Mouse (Mus musculus) liver, embryonic 16.5 days (tissue): ENCODE results near the gene Ifi35. TPM values are rescaled to one million over a fixed set of nuclear protein-coding genes. Genes with fewer than 3 reads are reported as not detected.
"Not testable (repeated sequence)": the region's sequence is repeated elsewhere in the genome, so short reads cannot be mapped to it uniquely, and the experiment has no call there.

Source experiments
- ATAC-seq: fragments of 200-750 bp; cut with Nextera tagmentation; 2 replicates; pipeline ENCODE4 v1.8.0; 2017; ENCODE audit warnings: low read depth, mild to moderate bottlenecking, moderate number of reproducible peaks, moderate library complexity
- H3K27ac ChIP-seq: fragments of 300-500 bp; sonication (generic); 2 replicates; pipeline ENCODE4 v1.5.1; 2014; ENCODE audit warnings: mild to moderate bottlenecking, low read length
- H3K27me3 ChIP-seq: fragments of 300-500 bp; sonication (generic); 2 replicates; pipeline ENCODE4 v1.6.1; 2014; ENCODE audit warnings: low read depth, low read length, mixed read lengths; ENCODE audit not compliant: control insufficient read depth, insufficient read depth
- H3K36me3 ChIP-seq: fragments of 300-500 bp; sonication (generic); 2 replicates; pipeline ENCODE4 v1.6.1; 2014; ENCODE audit warnings: mild to moderate bottlenecking; ENCODE audit not compliant: control insufficient read depth, insufficient read depth
- H3K4me1 ChIP-seq: fragments of 300-500 bp; sonication (generic); 2 replicates; pipeline ENCODE4 v1.6.1; 2014; ENCODE audit warnings: low read depth, low read length, mixed read lengths; ENCODE audit not compliant: control insufficient read depth
- H3K4me2 ChIP-seq: fragments of 300-500 bp; sonication (generic); 2 replicates; pipeline ENCODE4 v1.6.1; 2014; ENCODE audit warnings: low read depth, low read length, mixed read lengths
- H3K4me3 ChIP-seq: fragments of 300-500 bp; sonication (generic); 2 replicates; pipeline ENCODE4 v1.5.1; 2014; ENCODE audit warnings: low read depth, mild to moderate bottlenecking, low read length
- H3K9ac ChIP-seq: fragments of 300-500 bp; sonication (generic); 2 replicates; pipeline ENCODE4 v1.6.1; 2014; ENCODE audit warnings: low read depth, low read length
- H3K9me3 ChIP-seq: fragments of 300-500 bp; sonication (generic); replicated peaks from 2 replicates; pipeline ENCODE4 v1.6.1; 2016; ENCODE audit warnings: low read length; ENCODE audit not compliant: control insufficient read depth
- WGBS: fragments of 180-500 bp; shearing (Covaris S2); extraction: QIAGEN DNeasy Blood & Tissue Kit; methylation state at CpG from one replicate; pipeline ENCODE4 v1.1.7; 2014; ENCODE audit not compliant: insufficient replicate concordance; 5-methylcytosine and 5-hydroxymethylcytosine counted together
- polyA plus RNA-seq: library from polyadenylated mRNA; unstranded; fragments of >200 nt; fragmentation: Nextera tagmentation; extraction: Ambion mirVana; gene quantifications from 2 replicates; pipeline ENCODE4 v1.2.1, GENCODE M21; 2015

Gene Ifi35
- polyA plus RNA-seq, 1 experiment from 2014 or later, result 26.5 TPM

DNA sequence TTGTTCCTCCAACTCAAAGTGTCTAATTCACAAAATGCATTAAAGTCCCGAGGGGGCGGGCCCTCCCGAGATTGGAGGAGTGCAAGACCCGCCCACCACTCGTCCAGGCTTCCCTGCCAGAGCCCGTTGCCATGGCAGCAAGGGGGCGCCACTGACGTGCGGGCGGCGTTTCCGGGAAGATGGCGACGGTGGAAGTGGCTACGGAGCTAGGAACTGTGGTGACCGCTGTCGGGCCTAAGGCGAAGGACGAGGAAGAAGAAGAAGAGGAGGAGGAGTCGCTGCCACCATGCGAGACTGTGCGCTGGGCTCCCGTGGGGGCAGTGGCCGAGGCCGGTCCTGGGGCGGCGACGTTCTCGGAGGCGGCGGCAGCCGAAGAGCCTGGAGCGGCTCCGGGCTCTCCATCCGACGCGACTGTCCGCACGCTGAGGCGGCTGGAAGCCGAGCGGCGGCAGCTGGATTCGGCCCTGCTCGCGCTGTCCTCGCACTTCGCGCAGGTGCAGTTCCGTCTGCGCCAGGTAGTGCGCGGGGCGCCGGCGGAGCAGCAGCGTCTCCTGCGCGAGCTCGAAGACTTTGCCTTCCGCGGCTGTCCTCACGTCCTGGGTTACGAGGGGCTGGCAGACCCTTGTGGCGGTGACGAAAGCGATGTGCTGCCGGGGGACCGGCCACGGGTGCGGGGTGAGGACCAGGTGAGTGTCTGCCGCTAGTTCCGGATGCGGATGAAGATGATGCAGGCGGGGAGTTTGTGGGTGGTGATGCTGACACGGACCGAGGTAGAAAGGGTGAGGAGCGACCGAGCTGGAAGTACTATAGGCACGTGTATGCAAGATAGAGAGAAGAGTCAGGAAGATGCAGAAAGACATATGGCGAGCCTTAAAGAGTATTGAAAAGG, 23.0 kb upstream of the Ifi35 start, which contains the start of the genes Rundc1 and Ptges3l:
Gene Rundc1 (plus strand): TSS at position 161 of the 889 bp plus-strand sequence.
Gene Ptges3l (minus strand): TSS at position 409 of the 889 bp plus-strand sequence.
- Histone ChIP-seq H3K4me2 (peak within 1 kb of the TSS; percentile 95), H3K27ac (peak within 1 kb of the TSS; percentile 80), H3K4me3 (peak within 1 kb of the TSS; percentile 95), H3K9me3 (no peaks in the 10 kb centered on the region), H3K4me1 (peaks cover 23% of the 10 kb centered on the region), H3K36me3 (peaks cover 5% of the 10 kb centered on the region; the same call in 1 of the 2 replicates), H3K9ac (peak within 1 kb of the TSS; percentile 85), H3K27me3 (no peaks in the 10 kb centered on the region)
- ATAC-seq, result peak; percentile 92
- WGBS, result under 1% methylated on average over 81 of the region's 81 CpGs

DNA sequence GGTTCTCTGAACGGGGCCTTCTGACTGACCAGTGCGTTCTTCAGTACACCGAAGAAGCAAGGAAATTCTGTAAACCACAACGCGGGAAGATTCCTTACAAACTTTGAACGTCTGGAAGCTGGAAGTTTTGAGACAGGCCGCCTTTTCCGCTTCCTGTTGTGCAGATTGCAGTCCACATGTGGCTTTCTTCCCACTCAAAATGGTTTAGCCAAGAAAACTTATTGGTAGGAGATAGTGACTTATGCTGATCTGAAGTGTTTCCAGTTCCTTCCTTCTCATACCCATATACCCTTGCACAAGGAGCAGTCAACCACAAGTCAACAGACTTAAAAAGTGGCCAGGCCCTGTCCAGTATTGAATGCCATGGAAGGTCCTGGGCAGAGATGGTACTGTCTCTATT, 22.0 kb upstream of the Ifi35 start:
- no peak for ATAC-seq
- Histone ChIP-seq H3K27me3 (no peaks in the 10 kb centered on the region), H3K9me3 (no peaks in the 10 kb centered on the region), H3K9ac (peak overlapping the region; percentile 21; the same call in 1 of the 2 replicates), H3K27ac (no peak overlapping the region), H3K4me2 (peak overlapping the region; percentile 95), H3K4me1 (peaks cover 23% of the 10 kb centered on the region), H3K36me3 (peaks cover 9% of the 10 kb centered on the region), H3K4me3 (peak overlapping the region; percentile 95)
- 43% methylated on average over 8 of the region's 8 CpGs for WGBS

DNA sequence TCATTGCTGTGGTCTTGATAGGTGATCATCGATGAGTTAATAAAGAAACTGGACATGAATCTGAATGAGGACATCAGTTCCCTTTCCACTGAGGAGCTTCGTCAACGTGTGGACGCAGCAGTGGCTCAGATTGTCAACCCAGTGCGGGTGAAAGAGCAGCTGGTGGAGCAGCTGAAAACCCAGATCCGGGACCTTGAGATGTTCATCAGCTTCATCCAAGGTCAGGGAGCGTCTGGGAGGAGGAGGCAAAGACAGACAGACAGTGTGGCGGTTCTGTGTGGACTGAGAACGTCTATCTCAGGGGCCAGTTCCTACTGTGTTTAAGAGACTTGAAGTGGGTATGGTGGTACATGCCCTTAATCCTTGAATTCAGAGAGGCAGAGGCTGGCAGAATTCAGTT, 16.9 kb upstream of the Ifi35 start:
- H3K9ac ChIP-seq, result no peak overlapping the region
- peaks cover 4% of the 10 kb centered on the region for H3K4me1 ChIP-seq
- no peak overlapping the region for H3K4me2 ChIP-seq
- no peak overlapping the region for H3K4me3 ChIP-seq
- H3K36me3 ChIP-seq, result peaks cover 13% of the 10 kb centered on the region
- no peaks in the 10 kb centered on the region for H3K9me3 ChIP-seq
- no peaks in the 10 kb centered on the region for H3K27me3 ChIP-seq
- WGBS, result 78% methylated on average over 9 of the region's 9 CpGs
- H3K27ac ChIP-seq, result no peak overlapping the region
- no peak for ATAC-seq

DNA sequence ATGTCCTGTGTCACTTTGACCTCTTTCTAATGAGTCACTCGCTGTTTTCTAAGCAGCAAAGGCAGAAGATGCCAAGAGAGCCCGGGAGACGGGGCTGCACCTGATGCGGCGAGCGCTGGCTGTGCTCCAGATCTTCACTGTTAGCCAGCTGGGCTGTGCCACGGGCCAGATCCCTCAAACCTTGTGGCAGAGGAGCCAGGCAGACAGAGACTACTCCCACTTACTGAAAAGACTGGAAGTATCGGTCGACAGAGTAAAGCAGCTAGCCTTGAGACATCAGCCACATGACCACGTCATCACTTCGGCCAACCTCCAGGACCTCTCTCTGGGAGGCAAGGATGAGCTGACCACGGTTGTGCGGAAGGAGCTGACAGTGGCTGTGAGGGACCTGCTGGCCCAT, 14.8 kb upstream of the Ifi35 start:
- ATAC-seq, result no peak
- Histone ChIP-seq H3K27me3 (no peaks in the 10 kb centered on the region), H3K4me2 (no peak overlapping the region), H3K9me3 (no peaks in the 10 kb centered on the region), H3K4me3 (no peak overlapping the region), H3K36me3 (peaks cover 13% of the 10 kb centered on the region), H3K9ac (no peak overlapping the region), H3K4me1 (no peaks in the 10 kb centered on the region), H3K27ac (no peak overlapping the region)
- 87% methylated on average over 13 of the region's 13 CpGs for WGBS

DNA sequence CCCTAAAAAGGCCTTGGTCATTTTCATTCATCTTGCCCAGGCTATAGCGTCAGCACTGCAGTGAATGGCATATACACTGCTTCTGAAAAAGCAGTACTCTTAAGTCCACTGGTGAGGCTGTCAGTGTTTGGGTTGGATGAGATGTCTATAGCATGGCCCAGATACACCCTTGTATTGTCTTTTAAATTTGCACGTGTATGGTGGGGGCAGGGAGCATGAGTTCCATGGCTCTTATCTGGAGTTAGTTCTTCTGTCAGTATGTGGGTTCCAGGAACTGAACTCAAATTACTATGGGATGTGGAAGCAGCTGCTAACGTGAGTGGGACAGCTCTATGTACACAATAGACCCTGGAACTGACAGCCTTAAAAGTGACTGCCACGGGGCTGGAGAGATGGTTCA, 12.4 kb upstream of the Ifi35 start:
- no peak overlapping the region for H3K27ac ChIP-seq
- no peaks in the 10 kb centered on the region for H3K9me3 ChIP-seq
- no peak overlapping the region for H3K9ac ChIP-seq
- no peaks in the 10 kb centered on the region for H3K27me3 ChIP-seq
- no peaks in the 10 kb centered on the region for H3K4me1 ChIP-seq
- H3K4me3 ChIP-seq, result no peak overlapping the region
- no peak for ATAC-seq
- H3K36me3 ChIP-seq, result peaks cover 4% of the 10 kb centered on the region; the same call in 1 of the 2 replicates
- no peak overlapping the region for H3K4me2 ChIP-seq
- WGBS, result 45% methylated on average over 4 of the region's 4 CpGs

DNA sequence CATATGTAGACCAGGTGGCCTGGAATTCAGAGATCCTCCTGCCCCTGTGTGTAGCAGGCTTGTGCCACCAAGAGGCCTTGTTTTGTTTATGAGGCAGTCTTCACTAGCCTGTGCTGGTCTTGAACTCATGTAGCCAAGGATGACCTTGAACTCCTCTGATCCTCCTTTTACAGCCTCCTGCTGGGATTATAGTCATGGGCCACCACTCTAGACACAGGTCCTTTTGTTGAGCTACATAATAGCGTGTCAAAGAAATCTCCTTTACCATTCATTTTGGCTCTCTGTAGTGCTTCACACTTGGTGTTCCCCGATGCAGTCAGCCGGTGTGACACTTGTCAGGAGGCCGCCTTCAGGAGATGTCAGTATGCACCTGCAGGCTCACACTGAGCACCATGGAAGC, 11.3 kb upstream of the Ifi35 start:
- no peaks in the 10 kb centered on the region; the same call in 1 of the 2 replicates for H3K4me1 ChIP-seq
- WGBS, result 76% methylated on average over 4 of the region's 4 CpGs
- no peaks in the 10 kb centered on the region for H3K9me3 ChIP-seq
- H3K4me3 ChIP-seq, result no peak overlapping the region
- H3K4me2 ChIP-seq, result no peak overlapping the region
- no peak for ATAC-seq
- no peak overlapping the region for H3K9ac ChIP-seq
- peaks cover 2% of the 10 kb centered on the region; the same call in 1 of the 2 replicates for H3K36me3 ChIP-seq
- H3K27me3 ChIP-seq, result no peaks in the 10 kb centered on the region
- H3K27ac ChIP-seq, result no peak overlapping the region

DNA sequence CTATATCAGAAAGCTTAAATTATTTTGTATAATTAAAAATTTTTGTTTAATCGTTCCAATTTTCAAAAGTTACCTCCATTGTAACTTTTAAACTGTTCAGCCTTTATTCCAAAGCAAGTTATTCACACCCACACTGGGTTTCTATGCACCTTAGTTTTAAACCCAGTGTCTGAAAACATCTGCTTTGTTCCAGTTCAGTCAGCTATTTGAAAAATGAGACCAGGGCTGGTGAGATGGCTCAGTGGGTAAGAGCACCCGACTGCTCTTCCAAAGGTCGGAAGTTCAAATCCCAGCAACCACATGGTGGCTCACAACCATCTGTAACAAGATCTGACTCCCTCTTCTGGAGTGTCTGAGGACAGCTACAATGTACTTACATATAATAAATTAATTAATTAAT, 10.2 kb upstream of the Ifi35 start:
- ATAC-seq, H3K9me3 ChIP-seq, H3K4me2 ChIP-seq, H3K27me3 ChIP-seq, H3K9ac ChIP-seq, H3K4me3 ChIP-seq, H3K36me3 ChIP-seq, H3K4me1 ChIP-seq, H3K27ac ChIP-seq: not testable (repeated sequence)
- 44% methylated on average over 3 of the region's 3 CpGs for WGBS

DNA sequence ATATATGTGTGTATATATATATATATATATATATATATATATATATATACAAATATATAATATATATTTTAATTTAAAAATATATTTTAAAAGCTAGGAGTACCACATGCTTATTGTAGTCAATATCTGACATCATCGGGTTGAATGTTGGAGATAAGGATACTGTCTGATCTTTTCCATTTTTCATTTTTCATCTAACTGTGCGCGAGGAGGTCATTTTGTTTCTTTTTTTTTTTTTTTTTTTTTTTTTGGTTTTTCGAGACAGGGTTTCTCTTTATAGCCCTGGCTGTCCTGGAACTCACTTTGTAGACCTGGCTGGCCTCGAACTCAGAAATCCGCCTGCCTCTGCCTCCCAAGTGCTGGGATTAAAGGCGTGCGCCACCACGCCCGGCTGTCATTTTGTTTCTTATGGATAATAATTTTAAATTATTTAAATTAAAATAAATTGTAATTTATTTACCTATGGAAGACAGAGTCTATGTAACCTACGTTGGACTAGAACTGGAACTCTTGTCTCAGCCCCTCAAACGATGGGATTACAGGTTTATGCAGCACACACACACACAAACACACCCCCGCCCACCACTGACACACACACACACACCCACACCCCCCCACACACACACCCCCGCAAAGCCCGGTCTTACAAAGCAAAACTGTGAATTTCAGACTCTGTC, 6.6 kb upstream of the Ifi35 start:
- Histone ChIP-seq H3K27ac (peak overlapping the region; percentile 50; the same call in 1 of the 2 replicates), H3K36me3 (peaks cover 18% of the 10 kb centered on the region), H3K4me2 (peak overlapping the region; percentile 72), H3K4me1 (peaks cover 15% of the 10 kb centered on the region), H3K4me3 (peak overlapping the region; percentile 87), H3K9ac (peak overlapping the region; percentile 50)
- WGBS, result 16% methylated on average over 14 of the region's 15 CpGs
- H3K9me3 ChIP-seq, H3K27me3 ChIP-seq, ATAC-seq: not testable (repeated sequence)
